Mouse (Mus musculus) embryonic facial prominence, embryonic 11.5 days (tissue): ENCODE results near the gene Lilrb4a. TPM values are rescaled to one million over a fixed set of nuclear protein-coding genes. Genes with fewer than 3 reads are reported as not detected.
"Not testable (repeated sequence)": the region's sequence is repeated elsewhere in the genome, so short reads cannot be mapped to it uniquely, and the experiment has no call there.

Source experiments
- ATAC-seq: fragments of 200-750 bp; cut with Nextera tagmentation; replicated peaks from 2 replicates; pipeline ENCODE4 v1.8.0; 2017; ENCODE audit warnings: low read depth; ENCODE audit not compliant: insufficient number of reproducible peaks, low FRiP score, low TSS enrichment
- DNase-seq: peaks from one replicate; pipeline ENCODE4 v3.0.0-alpha.2; 2015; ENCODE audit warnings: low spot score
- H3K27ac ChIP-seq: fragments of 300-500 bp; sonication (generic); replicated peaks from 2 replicates; pipeline ENCODE4 v1.5.1; 2014; ENCODE audit warnings: mild to moderate bottlenecking, low read depth, low read length, control low read depth
- H3K27me3 ChIP-seq: fragments of 300-500 bp; sonication (generic); 2 replicates; pipeline ENCODE4 v1.6.1; 2014; ENCODE audit warnings: mild to moderate bottlenecking, low read length, moderate library complexity, mixed read lengths; ENCODE audit not compliant: control insufficient read depth, insufficient read depth
- H3K36me3 ChIP-seq: fragments of 300-500 bp; sonication (generic); replicated peaks from 2 replicates; pipeline ENCODE4 v1.6.1; 2014; ENCODE audit warnings: low read depth, mild to moderate bottlenecking, low read length, moderate library complexity, mixed read lengths; ENCODE audit not compliant: control insufficient read depth, insufficient read depth
- H3K4me1 ChIP-seq: fragments of 300-500 bp; sonication (generic); 2 replicates; pipeline ENCODE4 v1.6.1; 2014; ENCODE audit warnings: low read length, mixed read lengths; ENCODE audit not compliant: control insufficient read depth, insufficient read depth
- H3K4me2 ChIP-seq: fragments of 300-500 bp; sonication (generic); 2 replicates; pipeline ENCODE4 v1.6.1; 2014; ENCODE audit warnings: low read depth, mild to moderate bottlenecking, control low read depth, low read length, moderate library complexity
- H3K4me3 ChIP-seq: fragments of 300-500 bp; sonication (generic); 2 replicates; pipeline ENCODE4 v1.5.1; 2014; ENCODE audit warnings: low read depth, low read length, control low read depth
- H3K9ac ChIP-seq: fragments of 300-500 bp; sonication (generic); replicated peaks from 2 replicates; pipeline ENCODE4 v1.6.1; 2014; ENCODE audit warnings: mild to moderate bottlenecking, control low read depth, low read length
- H3K9me3 ChIP-seq: fragments of 300-500 bp; sonication (generic); replicated peaks from 2 replicates; pipeline ENCODE4 v1.6.1; 2016; ENCODE audit warnings: mild to moderate bottlenecking, low read length, inconsistent platforms, mixed read lengths; ENCODE audit not compliant: control insufficient read depth
- WGBS: fragments of 180-500 bp; shearing (Covaris S2); extraction: QIAGEN DNeasy Blood & Tissue Kit; methylation state at CpG from one replicate; pipeline ENCODE4 v1.1.7; 2014; 5-methylcytosine and 5-hydroxymethylcytosine counted together
- polyA plus RNA-seq: library from polyadenylated mRNA; unstranded; fragments of >200 nt; fragmentation: Nextera tagmentation; extraction: Ambion mirVana; gene quantifications from 2 replicates; pipeline ENCODE4 v1.2.1, GENCODE M21; 2014

Gene Lilrb4a
- polyA plus RNA-seq: 1.1 and 1.5 TPM in 2 replicates

- no CpG with 5 or more reads among the region's 2 CpGs for WGBS
- DNase-seq, H3K4me3 ChIP-seq, H3K9ac ChIP-seq, H3K4me1 ChIP-seq, H3K9me3 ChIP-seq, H3K27ac ChIP-seq, ATAC-seq, H3K27me3 ChIP-seq, H3K4me2 ChIP-seq, H3K36me3 ChIP-seq: not testable (repeated sequence)
Observed at GRCm38 (mm10) chr10:51490691-51491090, at the start of gene Lilrb4a. Gene Lilrb4a (plus strand): TSS chr10:51490956.

GRCm38 (mm10) chr10:51451610-51452009 is 39.1 kb upstream of the Lilrb4a start:
- H3K9me3 ChIP-seq: no peaks in the 10 kb centered on the region
- no peaks in the 10 kb centered on the region for H3K36me3 ChIP-seq
- no peak overlapping the region for H3K27ac ChIP-seq
- H3K4me3 ChIP-seq: no peak overlapping the region
- WGBS: 83% methylated on average over 4 of the region's 4 CpGs
- DNase-seq (no peak), ATAC-seq (no peak)
- no peak overlapping the region for H3K9ac ChIP-seq
- no peaks in the 10 kb centered on the region for H3K4me1 ChIP-seq
- no peak overlapping the region for H3K4me2 ChIP-seq
- no peaks in the 10 kb centered on the region for H3K27me3 ChIP-seq

GRCm38 (mm10) chr10:51453616-51454298 is 37.0 kb upstream of the Lilrb4a start:
- Histone ChIP-seq H3K4me1 (no peaks in the 10 kb centered on the region), H3K9ac (no peak overlapping the region), H3K4me2 (no peak overlapping the region), H3K9me3 (no peaks in the 10 kb centered on the region), H3K4me3 (no peak overlapping the region), H3K27ac (no peak overlapping the region), H3K27me3 (no peaks in the 10 kb centered on the region), H3K36me3 (no peaks in the 10 kb centered on the region)
- no peak for ATAC-seq
- no peak for DNase-seq
- WGBS: 87% methylated on average over 1 of the region's 1 CpGs

GRCm38 (mm10) chr10:51454365-51454764 is 36.4 kb upstream of the Lilrb4a start:
- H3K4me1 ChIP-seq: no peaks in the 10 kb centered on the region
- H3K27me3 ChIP-seq: no peaks in the 10 kb centered on the region
- no peak overlapping the region for H3K4me3 ChIP-seq
- no peak overlapping the region for H3K4me2 ChIP-seq
- no peaks in the 10 kb centered on the region for H3K36me3 ChIP-seq
- no peak overlapping the region for H3K27ac ChIP-seq
- WGBS: 84% methylated on average over 1 of the region's 1 CpGs
- DNase-seq (no peak), ATAC-seq (no peak)
- H3K9ac ChIP-seq: no peak overlapping the region
- H3K9me3 ChIP-seq: no peaks in the 10 kb centered on the region

GRCm38 (mm10) chr10:51455762-51456161 is 35.0 kb upstream of the Lilrb4a start:
- H3K27me3 ChIP-seq: no peaks in the 10 kb centered on the region
- ATAC-seq: no peak
- 83% methylated on average over 1 of the region's 1 CpGs for WGBS
- H3K4me1 ChIP-seq: no peaks in the 10 kb centered on the region
- H3K36me3 ChIP-seq: no peaks in the 10 kb centered on the region
- H3K4me3 ChIP-seq: no peak overlapping the region
- no peak overlapping the region for H3K9ac ChIP-seq
- no peak overlapping the region for H3K4me2 ChIP-seq
- H3K9me3 ChIP-seq: no peaks in the 10 kb centered on the region
- no peak overlapping the region for H3K27ac ChIP-seq
- no peak for DNase-seq

- WGBS: 77% methylated on average over 4 of the region's 4 CpGs
- no peak overlapping the region for H3K4me3 ChIP-seq
- H3K9ac ChIP-seq: no peak overlapping the region
- H3K4me2 ChIP-seq: no peak overlapping the region
- ATAC-seq (no peak), DNase-seq (no peak)
- H3K9me3 ChIP-seq: no peaks in the 10 kb centered on the region
- no peaks in the 10 kb centered on the region for H3K36me3 ChIP-seq
- H3K4me1 ChIP-seq: no peaks in the 10 kb centered on the region
- no peak overlapping the region for H3K27ac ChIP-seq
- H3K27me3 ChIP-seq: no peaks in the 10 kb centered on the region
Observed at GRCm38 (mm10) chr10:51456369-51456768, 34.4 kb upstream of the Lilrb4a start.

- WGBS: 39% methylated on average over 4 of the region's 4 CpGs
- H3K4me1 ChIP-seq, H3K4me3 ChIP-seq, DNase-seq, H3K9me3 ChIP-seq, H3K36me3 ChIP-seq, H3K27ac ChIP-seq, H3K9ac ChIP-seq, ATAC-seq, H3K27me3 ChIP-seq, H3K4me2 ChIP-seq: not testable (repeated sequence)
Observed at GRCm38 (mm10) chr10:51463800-51464199, 27.0 kb upstream of the Lilrb4a start.

- H3K36me3 ChIP-seq, DNase-seq, H3K4me2 ChIP-seq, H3K4me1 ChIP-seq, H3K27me3 ChIP-seq, ATAC-seq, H3K9ac ChIP-seq, H3K27ac ChIP-seq, H3K4me3 ChIP-seq, H3K9me3 ChIP-seq: not testable (repeated sequence)
- 85% methylated on average over 1 of the region's 3 CpGs for WGBS
Observed at GRCm38 (mm10) chr10:51480397-51480796, 10.4 kb upstream of the Lilrb4a start, which contains the start of the genes Gm49339 and Lilr4b. Gene Gm49339 (plus strand): TSS chr10:51480612. Gene Lilr4b (plus strand): TSS chr10:51480632.
